Mouse (Mus musculus) liver, embryonic 13.5 days (tissue): ENCODE results near the gene Olfr1134. TPM values are rescaled to one million over a fixed set of nuclear protein-coding genes. Genes with fewer than 3 reads are reported as not detected.
"Not testable (repeated sequence)": the region's sequence is repeated elsewhere in the genome, so short reads cannot be mapped to it uniquely, and the experiment has no call there.

Experiments
- ATAC-seq: fragments of 200-750 bp; cut with Nextera tagmentation; 2 replicates; pipeline ENCODE4 v1.8.0; 2017; ENCODE audit warnings: low read depth, mild to moderate bottlenecking, moderate number of reproducible peaks, moderate library complexity
- DNase-seq: peaks from one replicate; pipeline ENCODE4 v3.0.0; 2022
- H3K27ac ChIP-seq: fragments of 300-500 bp; sonication (generic); 2 replicates; pipeline ENCODE4 v1.5.1; 2015; ENCODE audit warnings: moderate library complexity, mild to moderate bottlenecking, inconsistent platforms
- H3K27me3 ChIP-seq: fragments of 300-500 bp; sonication (generic); 2 replicates; pipeline ENCODE4 v1.6.1; 2015; ENCODE audit warnings: mild to moderate bottlenecking, inconsistent platforms
- H3K36me3 ChIP-seq: fragments of 300-500 bp; sonication (generic); 2 replicates; pipeline ENCODE4 v1.6.1; 2015; ENCODE audit warnings: mild to moderate bottlenecking, inconsistent platforms
- H3K4me1 ChIP-seq: fragments of 300-500 bp; sonication (generic); replicated peaks from 2 replicates; pipeline ENCODE4 v1.6.1; 2015; ENCODE audit warnings: inconsistent platforms
- H3K4me2 ChIP-seq: fragments of 300-500 bp; sonication (generic); 2 replicates; pipeline ENCODE4 v1.6.1; 2015; ENCODE audit warnings: inconsistent platforms, mild to moderate bottlenecking, moderate library complexity
- H3K4me3 ChIP-seq: fragments of 300-500 bp; sonication (generic); replicated peaks from 2 replicates; pipeline ENCODE4 v1.5.1; 2015; ENCODE audit warnings: mild to moderate bottlenecking, inconsistent platforms
- H3K9ac ChIP-seq: fragments of 300-500 bp; sonication (generic); 2 replicates; pipeline ENCODE4 v1.6.1; 2015; ENCODE audit warnings: mild to moderate bottlenecking, inconsistent platforms
- H3K9me3 ChIP-seq: fragments of 300-500 bp; sonication (generic); replicated peaks from 2 replicates; pipeline ENCODE4 v1.6.1; 2016; ENCODE audit warnings: inconsistent platforms
- WGBS: fragments of 180-500 bp; shearing (Covaris S2); methylation state at CpG from one replicate; pipeline ENCODE4 v1.1.7; 2015; ENCODE audit not compliant: insufficient replicate concordance; 5-methylcytosine and 5-hydroxymethylcytosine counted together
- polyA plus RNA-seq: library from polyadenylated mRNA; unstranded; fragments of >200 nt; fragmentation: Nextera tagmentation; extraction: Ambion mirVana; gene quantifications from 2 replicates; pipeline ENCODE4 v1.2.1, GENCODE M21; 2015

Gene Olfr1134
- not detected in 2 replicates for polyA plus RNA-seq

GRCm38 (mm10) chr2:87658360-87658759 is at the start of gene Olfr1134:
Gene Olfr1134, minus strand, starts transcription at chr2:87658460.
- no peak for DNase-seq
- Histone ChIP-seq H3K9ac (no peak within 1 kb of the TSS), H3K27me3 (no peaks in the 10 kb centered on the region), H3K4me3 (no peak within 1 kb of the TSS), H3K9me3 (peaks cover 2% of the 10 kb centered on the region; the same call in 1 of the 2 replicates), H3K4me2 (no peak within 1 kb of the TSS), H3K36me3 (no peaks in the 10 kb centered on the region), H3K4me1 (no peaks in the 10 kb centered on the region), H3K27ac (no peak within 1 kb of the TSS)
- ATAC-seq = no peak
- WGBS = 65% methylated on average over 2 of the region's 2 CpGs

DNA sequence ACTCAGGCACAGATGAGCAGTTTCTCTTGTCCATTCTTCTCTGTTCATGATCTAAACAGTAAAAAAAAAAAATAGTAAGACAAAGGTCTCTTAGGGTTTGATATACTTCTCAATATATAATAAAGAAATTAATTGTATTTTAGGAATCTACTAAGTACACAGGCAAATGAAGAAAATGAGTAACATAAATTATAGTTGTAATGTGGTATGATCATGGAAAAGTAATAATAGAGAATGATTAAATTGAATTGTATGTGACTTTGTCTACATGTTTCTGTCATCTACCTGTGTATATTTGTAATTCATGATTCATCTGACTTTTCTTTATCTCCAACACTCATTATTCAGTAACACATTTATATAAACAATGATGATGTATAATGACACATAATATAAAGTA is 35.6 kb upstream of the Olfr1134 start, which contains the start of gene Olfr1136:
TSS of gene Olfr1136 (minus strand) at position 101 of the 400 bp plus-strand sequence.
- H3K9me3 ChIP-seq = no peaks in the 10 kb centered on the region
- ATAC-seq (no peak), DNase-seq (no peak)
- H3K36me3 ChIP-seq = no peaks in the 10 kb centered on the region
- no peak within 1 kb of the TSS for H3K9ac ChIP-seq
- H3K27ac ChIP-seq = no peak within 1 kb of the TSS
- no peak within 1 kb of the TSS for H3K4me3 ChIP-seq
- H3K4me1 ChIP-seq = no peaks in the 10 kb centered on the region
- no peak within 1 kb of the TSS for H3K4me2 ChIP-seq
- H3K27me3 ChIP-seq = no peaks in the 10 kb centered on the region

DNA sequence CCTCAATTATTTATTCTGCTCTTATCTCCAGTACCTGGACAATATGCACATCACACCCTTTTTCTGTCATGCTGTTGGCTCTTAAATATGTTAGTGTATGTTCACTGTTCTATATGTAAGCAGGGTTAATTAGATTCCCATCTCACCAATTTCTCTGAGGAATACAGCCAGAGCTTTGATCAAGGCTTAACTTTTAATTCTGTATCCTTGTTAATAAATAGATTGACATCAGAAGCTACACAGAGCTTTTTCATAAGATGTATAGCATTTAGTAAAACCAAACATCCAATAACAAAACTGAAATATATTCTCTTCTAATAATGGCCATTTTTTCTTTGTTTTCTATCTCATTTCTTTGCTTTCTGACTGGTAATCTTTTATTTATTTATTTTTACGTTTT is 15.3 kb upstream of the Olfr1134 start, which contains the start of gene Olfr1135:
TSS of gene Olfr1135 (minus strand) at position 101 of the 400 bp plus-strand sequence.
- 4% methylated on average over 1 of the region's 1 CpGs for WGBS
- Histone ChIP-seq H3K9me3 (no peaks in the 10 kb centered on the region), H3K36me3 (no peaks in the 10 kb centered on the region), H3K4me1 (no peaks in the 10 kb centered on the region), H3K4me2 (no peak within 1 kb of the TSS), H3K27me3 (no peaks in the 10 kb centered on the region), H3K4me3 (no peak within 1 kb of the TSS), H3K27ac (no peak within 1 kb of the TSS), H3K9ac (no peak within 1 kb of the TSS)
- DNase-seq = no peak
- no peak for ATAC-seq

DNA sequence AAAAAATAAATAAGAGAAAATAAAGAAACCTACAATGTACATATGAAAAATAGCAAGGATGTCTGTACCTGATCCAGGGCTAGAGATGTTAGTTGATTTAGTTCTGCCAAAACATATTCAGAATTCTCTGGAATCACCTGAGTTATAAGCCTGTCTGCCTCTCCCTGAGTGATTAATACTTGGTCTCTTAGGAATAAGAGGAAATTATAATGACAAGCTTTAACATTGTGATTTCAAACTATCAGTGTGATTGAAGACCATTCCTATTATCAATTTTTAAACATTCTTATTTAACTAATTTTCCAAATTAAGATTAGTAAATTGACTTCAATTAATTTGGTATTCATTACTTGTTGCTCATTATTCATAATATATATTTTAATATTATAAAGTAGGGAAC is 11.0 kb downstream of the Olfr1134 start, which contains the start of gene Olfr1133:
TSS of gene Olfr1133 (minus strand) at position 101 of the 400 bp plus-strand sequence.
- Histone ChIP-seq H3K36me3 (no peaks in the 10 kb centered on the region), H3K9me3 (no peaks in the 10 kb centered on the region), H3K27ac (no peak within 1 kb of the TSS), H3K4me3 (no peak within 1 kb of the TSS), H3K4me2 (no peak within 1 kb of the TSS), H3K4me1 (no peaks in the 10 kb centered on the region), H3K9ac (no peak within 1 kb of the TSS), H3K27me3 (no peaks in the 10 kb centered on the region)
- DNase-seq (no peak), ATAC-seq (no peak)

- no peak overlapping the region for H3K4me2 ChIP-seq
- no peaks in the 10 kb centered on the region for H3K4me1 ChIP-seq
- H3K9me3 ChIP-seq = no peaks in the 10 kb centered on the region
- no peak overlapping the region for H3K27ac ChIP-seq
- no peak for ATAC-seq
- no peaks in the 10 kb centered on the region for H3K27me3 ChIP-seq
- H3K36me3 ChIP-seq = no peaks in the 10 kb centered on the region
- no peak for DNase-seq
- H3K9ac ChIP-seq = no peak overlapping the region
- H3K4me3 ChIP-seq = no peak overlapping the region
These were observed 15.8 kb downstream of the Olfr1134 start for GRCm38 (mm10) chr2:87642441-87642840.

DNA sequence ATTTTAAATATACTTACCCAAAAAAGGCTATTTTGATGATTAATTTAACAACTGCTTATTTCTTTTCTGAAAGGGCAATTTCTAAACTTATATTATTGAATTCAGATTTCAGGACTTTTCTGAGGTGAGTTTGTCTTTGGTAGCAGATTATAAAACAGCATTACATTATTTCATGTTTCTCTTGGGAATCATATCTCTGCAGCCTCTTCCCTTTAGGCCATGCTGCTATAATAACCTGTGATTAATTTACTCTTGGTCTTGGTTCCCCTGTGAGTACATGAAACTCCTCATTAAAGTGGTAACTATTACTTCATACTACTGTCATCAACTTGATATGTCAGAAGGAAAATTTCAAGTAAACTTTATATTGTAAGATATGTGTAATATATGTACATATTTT is 20.8 kb downstream of the Olfr1134 start, which contains the start of gene Olfr1132:
TSS of gene Olfr1132 (minus strand) at position 101 of the 400 bp plus-strand sequence.
- no peak for DNase-seq
- H3K4me3 ChIP-seq = no peak within 1 kb of the TSS
- no peak for ATAC-seq
- H3K36me3 ChIP-seq = no peaks in the 10 kb centered on the region
- no peaks in the 10 kb centered on the region for H3K27me3 ChIP-seq
- no peak within 1 kb of the TSS for H3K27ac ChIP-seq
- no peaks in the 10 kb centered on the region for H3K4me1 ChIP-seq
- H3K4me2 ChIP-seq = no peak within 1 kb of the TSS
- no peaks in the 10 kb centered on the region for H3K9me3 ChIP-seq
- H3K9ac ChIP-seq = no peak within 1 kb of the TSS

GRCm38 (mm10) chr2:87626804-87627203 is 31.5 kb downstream of the Olfr1134 start, which contains the start of gene Olfr1131:
Gene Olfr1131, plus strand, starts transcription at chr2:87627104.
- no peak for ATAC-seq
- Histone ChIP-seq H3K9me3 (no peaks in the 10 kb centered on the region), H3K4me1 (no peaks in the 10 kb centered on the region), H3K9ac (no peak within 1 kb of the TSS), H3K4me2 (no peak within 1 kb of the TSS), H3K4me3 (no peak within 1 kb of the TSS), H3K36me3 (no peaks in the 10 kb centered on the region), H3K27ac (no peak within 1 kb of the TSS), H3K27me3 (no peaks in the 10 kb centered on the region)
- no peak for DNase-seq
- WGBS = 40% methylated on average over 3 of the region's 3 CpGs

- H3K4me2 ChIP-seq, H3K4me1 ChIP-seq, H3K9ac ChIP-seq, H3K9me3 ChIP-seq, H3K36me3 ChIP-seq, ATAC-seq, H3K27me3 ChIP-seq, H3K27ac ChIP-seq, H3K4me3 ChIP-seq, DNase-seq: not testable (repeated sequence)
These were observed 52.3 kb downstream of the Olfr1134 start, which contains the start of gene Olfr1130 for GRCm38 (mm10) chr2:87605912-87606311. Gene Olfr1130, plus strand, starts transcription at chr2:87606212.

Other genes with a start within 250 kb of the Olfr1134 start
- not detected in 2 replicates for gene Olfr1123, start 241.8 kb downstream of the Olfr1134 start, polyA plus RNA-seq
- gene Olfr1124, start 228.2 kb downstream of the Olfr1134 start, polyA plus RNA-seq = 0.06 TPM in 1 of 2 replicates, not detected in the other
- not detected in 2 replicates for gene Olfr1126, start 204.5 kb downstream of the Olfr1134 start, polyA plus RNA-seq
- not detected in 2 replicates for gene Pramel7, start 161.4 kb downstream of the Olfr1134 start, polyA plus RNA-seq
- not detected in 2 replicates for gene Pramel6, start 151.9 kb downstream of the Olfr1134 start, polyA plus RNA-seq
- gene Olfr153, start 126.7 kb downstream of the Olfr1134 start, polyA plus RNA-seq = not detected in 2 replicates
- not detected in 2 replicates for gene Olfr1128, start 112.9 kb downstream of the Olfr1134 start, polyA plus RNA-seq
- not detected in 2 replicates for gene Olfr1129, start 84.6 kb downstream of the Olfr1134 start, polyA plus RNA-seq
- not detected in 2 replicates for gene Olfr1130, start 52.2 kb downstream of the Olfr1134 start, polyA plus RNA-seq
- gene Olfr1131, start 31.4 kb downstream of the Olfr1134 start, polyA plus RNA-seq = not detected in 2 replicates
- not detected in 2 replicates for gene Olfr1132, start 20.9 kb downstream of the Olfr1134 start, polyA plus RNA-seq
- gene Olfr1133, start 11.1 kb downstream of the Olfr1134 start, polyA plus RNA-seq = not detected in 2 replicates
- not detected in 2 replicates for gene Olfr1135, start 15.2 kb upstream of the Olfr1134 start, polyA plus RNA-seq
- not detected in 2 replicates for gene Olfr1136, start 35.5 kb upstream of the Olfr1134 start, polyA plus RNA-seq
- gene Olfr1137, start 54.7 kb upstream of the Olfr1134 start, polyA plus RNA-seq = not detected in 2 replicates
- not detected in 2 replicates for gene Olfr1138, start 81.5 kb upstream of the Olfr1134 start, polyA plus RNA-seq
- gene Olfr1140, start 85.3 kb upstream of the Olfr1134 start, polyA plus RNA-seq = not detected in 2 replicates
- not detected in 2 replicates for gene Olfr1141, start 95.5 kb upstream of the Olfr1134 start, polyA plus RNA-seq
- not detected in 2 replicates for gene Olfr152, start 121.0 kb upstream of the Olfr1134 start, polyA plus RNA-seq
- not detected in 2 replicates for gene Olfr1143, start 142.1 kb upstream of the Olfr1134 start, polyA plus RNA-seq
- gene Olfr1145, start 151.4 kb upstream of the Olfr1134 start, polyA plus RNA-seq = not detected in 2 replicates
- not detected in 2 replicates for gene Olfr1148, start 172.1 kb upstream of the Olfr1134 start, polyA plus RNA-seq
- gene Olfr1150-ps1, start 185.5 kb upstream of the Olfr1134 start, polyA plus RNA-seq = not detected in 2 replicates
- gene Olfr1151, start 197.4 kb upstream of the Olfr1134 start, polyA plus RNA-seq = not detected in 2 replicates
- gene Olfr1152, start 208.0 kb upstream of the Olfr1134 start, polyA plus RNA-seq = not detected in 2 replicates
- not detected in 2 replicates for gene Olfr1153, start 236.5 kb upstream of the Olfr1134 start, polyA plus RNA-seq
- not detected in 2 replicates for gene Olfr1154, start 246.7 kb upstream of the Olfr1134 start, polyA plus RNA-seq